Mouse (Mus musculus) liver, postnatal 0 days (tissue): ENCODE measurements around the gene Spata17. TPM values are rescaled to one million over a fixed set of nuclear protein-coding genes. Genes with fewer than 3 reads are reported as not detected.

Experiments used
- ATAC-seq: fragments of 200-750 bp; cut with Nextera tagmentation; 2 replicates; pipeline ENCODE4 v1.8.0; 2017; ENCODE audit warnings: mild to moderate bottlenecking, moderate library complexity
- DNase-seq: peaks from one replicate; pipeline ENCODE4 v3.0.0-alpha.2; 2016
- H3K27ac ChIP-seq: fragments of 300-500 bp; sonication (generic); 2 replicates; pipeline ENCODE4 v1.5.1; 2014; ENCODE audit warnings: antibody characterized with exemption, moderate library complexity, mild to moderate bottlenecking, low read depth
- H3K27me3 ChIP-seq: fragments of 300-500 bp; sonication (generic); 2 replicates; pipeline ENCODE4 v1.6.1; 2014; ENCODE audit warnings: low read length, control low read depth, mixed read lengths; ENCODE audit not compliant: insufficient read depth
- H3K36me3 ChIP-seq: fragments of 300-500 bp; sonication (generic); replicated peaks from 2 replicates; pipeline ENCODE4 v1.6.1; 2014; ENCODE audit warnings: mild to moderate bottlenecking, control low read depth, low read length, moderate library complexity, mixed read lengths; ENCODE audit not compliant: insufficient read depth
- H3K4me1 ChIP-seq: fragments of 300-500 bp; sonication (generic); 2 replicates; pipeline ENCODE4 v1.6.1; 2014; ENCODE audit warnings: antibody characterized with exemption, mild to moderate bottlenecking, control low read depth; ENCODE audit not compliant: insufficient read depth
- H3K4me2 ChIP-seq: fragments of 300-500 bp; sonication (generic); 2 replicates; pipeline ENCODE4 v1.6.1; 2014; ENCODE audit warnings: low read depth, mild to moderate bottlenecking, low read length, moderate library complexity, mixed read lengths
- H3K4me3 ChIP-seq: fragments of 300-500 bp; sonication (generic); 2 replicates; pipeline ENCODE4 v1.5.1; 2014; ENCODE audit warnings: low read depth, low read length
- H3K9ac ChIP-seq: fragments of 300-500 bp; sonication (generic); replicated peaks from 2 replicates; pipeline ENCODE4 v1.6.1; 2014; ENCODE audit warnings: mild to moderate bottlenecking, moderate library complexity
- H3K9me3 ChIP-seq: fragments of 300-500 bp; sonication (generic); 2 replicates; pipeline ENCODE4 v1.6.1; 2016; ENCODE audit warnings: mild to moderate bottlenecking, control low read depth, low read length, mixed read lengths
- CTCF ChIP-seq: sonication (generic); IDR thresholded peaks from 2 replicates; pipeline ENCODE4 v1.5.1; 2016; ENCODE audit warnings: antibody characterized with exemption, low read depth
- EP300 ChIP-seq: IDR thresholded peaks from 2 replicates; pipeline ENCODE4 v1.6.1; 2016; ENCODE audit warnings: antibody characterized with exemption, low read depth, mild to moderate bottlenecking
- WGBS: fragments of 180-500 bp; shearing (Covaris S2); extraction: QIAGEN DNeasy Blood & Tissue Kit; methylation state at CpG from one replicate; pipeline ENCODE4 v1.1.7; 2014; ENCODE audit not compliant: insufficient replicate concordance; 5-methylcytosine and 5-hydroxymethylcytosine counted together
- polyA plus RNA-seq: library from polyadenylated mRNA; unstranded; fragments of >200 nt; fragmentation: Nextera tagmentation; extraction: Ambion mirVana; gene quantifications from 2 replicates; pipeline ENCODE4 v1.2.1, GENCODE M21; 2015

Gene Spata17
- polyA plus RNA-seq, 1 experiment from 2014 or later = 0.41 TPM

- H3K4me3 ChIP-seq = no peak overlapping the region
- no peaks in the 10 kb centered on the region for H3K4me1 ChIP-seq
- 78% methylated on average over 11 of the region's 11 CpGs for WGBS
- H3K27me3 ChIP-seq = no peaks in the 10 kb centered on the region
- ATAC-seq (no peak), DNase-seq (no peak)
- H3K27ac ChIP-seq = no peak overlapping the region
- H3K4me2 ChIP-seq = no peak overlapping the region
- no peaks in the 10 kb centered on the region for H3K36me3 ChIP-seq
- TF ChIP-seq EP300 (no peak), CTCF (no peak)
- no peaks in the 10 kb centered on the region for H3K9me3 ChIP-seq
- no peak overlapping the region for H3K9ac ChIP-seq
These were observed 89.5 kb downstream of the Spata17 start for GRCm38 (mm10) chr1:187125733-187126132.

- Histone ChIP-seq H3K4me1 (no peaks in the 10 kb centered on the region), H3K27ac (no peak overlapping the region), H3K4me3 (no peak overlapping the region), H3K9ac (no peak overlapping the region), H3K36me3 (no peaks in the 10 kb centered on the region), H3K9me3 (no peaks in the 10 kb centered on the region), H3K4me2 (no peak overlapping the region), H3K27me3 (no peaks in the 10 kb centered on the region)
- ATAC-seq (no peak), DNase-seq (no peak)
- no peak for TF ChIP-seq CTCF
- no peak for TF ChIP-seq EP300
- WGBS = 67% methylated on average over 3 of the region's 3 CpGs
These were observed 90.3 kb downstream of the Spata17 start for GRCm38 (mm10) chr1:187124967-187125366.

GRCm38 (mm10) chr1:187119300-187119699 lies 96.0 kb downstream of the Spata17 start:
- Histone ChIP-seq H3K4me1 (no peaks in the 10 kb centered on the region), H3K4me3 (no peak overlapping the region)

GRCm38 (mm10) chr1:187118108-187118507 lies 97.2 kb downstream of the Spata17 start:
- 55% methylated on average over 6 of the region's 6 CpGs for WGBS
- no peak for ATAC-seq
- H3K4me3 ChIP-seq = no peak overlapping the region
- H3K27me3 ChIP-seq = no peaks in the 10 kb centered on the region
- no peak for DNase-seq
- TF ChIP-seq EP300 = no peak
- TF ChIP-seq CTCF = no peak
- H3K9me3 ChIP-seq = no peaks in the 10 kb centered on the region
- no peaks in the 10 kb centered on the region for H3K36me3 ChIP-seq
- no peak overlapping the region for H3K4me2 ChIP-seq
- no peaks in the 10 kb centered on the region for H3K4me1 ChIP-seq
- no peak overlapping the region for H3K9ac ChIP-seq
- H3K27ac ChIP-seq = no peak overlapping the region

More at GRCm38 (mm10) chr1:187119300-187119699, 96.0 kb downstream of the Spata17 start:
- no peaks in the 10 kb centered on the region for H3K36me3 ChIP-seq
- H3K9me3 ChIP-seq = no peaks in the 10 kb centered on the region
- H3K27ac ChIP-seq = no peak overlapping the region
- TF ChIP-seq EP300 (no peak), CTCF (no peak)
- H3K27me3 ChIP-seq = no peaks in the 10 kb centered on the region
- H3K9ac ChIP-seq = no peak overlapping the region
- ATAC-seq = no peak
- 79% methylated on average over 6 of the region's 6 CpGs for WGBS
- no peak overlapping the region for H3K4me2 ChIP-seq
- DNase-seq = no peak

- H3K27ac ChIP-seq = no peak overlapping the region
- H3K4me2 ChIP-seq = no peak overlapping the region
- no peaks in the 10 kb centered on the region for H3K27me3 ChIP-seq
- no peak for DNase-seq
- no peaks in the 10 kb centered on the region for H3K36me3 ChIP-seq
- no peak for ATAC-seq
- no peak overlapping the region for H3K9ac ChIP-seq
- H3K4me1 ChIP-seq = no peaks in the 10 kb centered on the region
- H3K9me3 ChIP-seq = no peaks in the 10 kb centered on the region
- 84% methylated on average over 9 of the region's 9 CpGs for WGBS
- no peak for TF ChIP-seq CTCF
- TF ChIP-seq EP300 = no peak
- no peak overlapping the region for H3K4me3 ChIP-seq
These were observed 101.5 kb downstream of the Spata17 start for GRCm38 (mm10) chr1:187113716-187114115.

- Histone ChIP-seq H3K4me1 (no peaks in the 10 kb centered on the region), H3K4me2 (no peak overlapping the region), H3K27ac (no peak overlapping the region), H3K4me3 (no peak overlapping the region), H3K9ac (no peak overlapping the region), H3K36me3 (no peaks in the 10 kb centered on the region), H3K27me3 (no peaks in the 10 kb centered on the region), H3K9me3 (no peaks in the 10 kb centered on the region)
- DNase-seq (no peak), ATAC-seq (no peak)
- no peak for TF ChIP-seq EP300
- TF ChIP-seq CTCF = no peak
- WGBS = 78% methylated on average over 4 of the region's 4 CpGs
These were observed 113.1 kb downstream of the Spata17 start for GRCm38 (mm10) chr1:187102130-187102529.

- H3K36me3 ChIP-seq = no peaks in the 10 kb centered on the region
- no peak overlapping the region for H3K9ac ChIP-seq
- 77% methylated on average over 3 of the region's 3 CpGs for WGBS
- TF ChIP-seq CTCF = no peak
- no peak for TF ChIP-seq EP300
- H3K4me1 ChIP-seq = no peaks in the 10 kb centered on the region
- DNase-seq = no peak
- H3K9me3 ChIP-seq = no peaks in the 10 kb centered on the region
- H3K27me3 ChIP-seq = no peaks in the 10 kb centered on the region
- H3K4me2 ChIP-seq = no peak overlapping the region
- ATAC-seq = no peak
- no peak overlapping the region for H3K4me3 ChIP-seq
- H3K27ac ChIP-seq = no peak overlapping the region
These were observed 114.1 kb downstream of the Spata17 start for GRCm38 (mm10) chr1:187101202-187101601.
